ENCODE assay signal across 22 mouse cellular contexts in genomic region chr14:54908682-54909081, GRCm38 (mm10). TPM values are rescaled to one million over a fixed set of nuclear protein-coding genes. Genes with fewer than 3 reads are reported as not detected.
A peak's percentile ranks its signal among the peaks of the same experiment; 100 is the strongest.
DNase-seq lines count a peak whose midpoint lies in the region; ATAC-seq lines count a peak whose summit lies in the region.
"Had no signal": no experiment of that assay in that cellular context is flagged by ENCODE, and none has a peak within 500 bp of the region (broad histone marks: within the 10 kb centered on the region; RNA-seq: fewer than 3 reads in every experiment).

No protein-coding gene starts in this region.

- H3K27ac ChIP-seq in heart, embryonic 13.5 days (replicated peaks): no peak overlapping the region
- no peak overlapping the region for H3K27ac ChIP-seq in embryonic facial prominence, embryonic 14.5 days (replicated peaks; ENCODE audit: low read depth, low read length)
- no peak overlapping the region for H3K27ac ChIP-seq in neural tube, embryonic 15.5 days (replicated peaks)
- H3K27ac ChIP-seq: hindbrain, embryonic 14.5 days; kidney, postnatal 0 days; midbrain, embryonic 13.5 days had no signal

- H3K4me3 ChIP-seq in heart, embryonic 13.5 days: no peak overlapping the region
- no peak overlapping the region for H3K4me3 ChIP-seq in embryonic facial prominence, embryonic 14.5 days (ENCODE audit: low read depth, low read length)
- H3K4me3 ChIP-seq in neural tube, embryonic 15.5 days (replicated peaks): no peak overlapping the region
- H3K4me3 ChIP-seq: midbrain, embryonic 13.5 days; myocyte had no signal

- 69% methylated on average over 7 of the region's 7 CpGs for WGBS in heart, embryonic 13.5 days
- 88% methylated on average over 7 of the region's 7 CpGs for WGBS in embryonic facial prominence, embryonic 14.5 days
- WGBS in neural tube, embryonic 15.5 days: 84% methylated on average over 7 of the region's 7 CpGs

- H3K4me1 ChIP-seq in heart, embryonic 13.5 days: peaks cover 28% of the 10 kb centered on the region
- peaks cover 9% of the 10 kb centered on the region for H3K4me1 ChIP-seq in embryonic facial prominence, embryonic 14.5 days (ENCODE audit: control insufficient read depth, insufficient read depth, low read length)
- H3K4me1 ChIP-seq in neural tube, embryonic 15.5 days: peaks cover 53% of the 10 kb centered on the region

- peak overlapping the region; percentile 42; the same call in 1 of the 2 replicates for H3K9ac ChIP-seq in heart, embryonic 13.5 days
- peak overlapping the region; percentile 8; the same call in 1 of the 2 replicates for H3K9ac ChIP-seq in embryonic facial prominence, embryonic 14.5 days (ENCODE audit: low read depth, low read length)
- 0 out of 2 replicates have a peak overlapping the region, but pooled peaks have one; percentile 3 for H3K9ac ChIP-seq in neural tube, embryonic 15.5 days (replicated peaks)
- H3K9ac ChIP-seq: midbrain, embryonic 13.5 days had no signal

- H3K4me2 ChIP-seq in heart, embryonic 13.5 days: no peak overlapping the region
- H3K4me2 ChIP-seq in embryonic facial prominence, embryonic 14.5 days (ENCODE audit: low read depth, low read length): no peak overlapping the region
- no peak overlapping the region for H3K4me2 ChIP-seq in neural tube, embryonic 15.5 days
- H3K4me2 ChIP-seq: hindbrain, embryonic 14.5 days; midbrain, embryonic 13.5 days had no signal

- no peak for DNase-seq in heart, postnatal 14 days
- peak; percentile 18 for DNase-seq in lung, postnatal 25 days (ENCODE audit: low spot score)
- DNase-seq in lung, postnatal 14 days: no peak
- DNase-seq in embryonic facial prominence, embryonic 14.5 days (ENCODE audit: low spot score): no peak
- DNase-seq in retina, postnatal 1 day: no peak
- DNase-seq: B cell, adult 2 months; cerebellum, adult 2 months; cerebellum, postnatal 36 days; layer of hippocampus, postnatal 36 days; lung, adult 2 months had no signal

- intact Hi-C loops in heart, postnatal 14 days (cut with DNase I): no loop called here

- no peak for ATAC-seq in heart, embryonic 13.5 days (ENCODE audit: extremely low read depth, insufficient number of reproducible peaks, low FRiP score, low TSS enrichment)
- ATAC-seq in embryonic facial prominence, embryonic 14.5 days (ENCODE audit: low read depth): no peak
- no peak for ATAC-seq in neural tube, embryonic 15.5 days (ENCODE audit: low FRiP score)
- ATAC-seq: intestine, embryonic 16.5 days; midbrain, embryonic 13.5 days had no signal

- H3K27me3 ChIP-seq in heart, embryonic 13.5 days (replicated peaks): peaks cover 4% of the 10 kb centered on the region; the same call in 1 of the 2 replicates
- H3K27me3 ChIP-seq in embryonic facial prominence, embryonic 14.5 days (replicated peaks; ENCODE audit: control insufficient read depth, insufficient read depth, low read length): no peaks in the 10 kb centered on the region
- no peaks in the 10 kb centered on the region for H3K27me3 ChIP-seq in neural tube, embryonic 15.5 days (replicated peaks)
- H3K27me3 ChIP-seq: midbrain, embryonic 13.5 days had no signal

- H3K9me3 ChIP-seq in heart, embryonic 13.5 days: no peaks in the 10 kb centered on the region
- no peaks in the 10 kb centered on the region for H3K9me3 ChIP-seq in embryonic facial prominence, embryonic 14.5 days (ENCODE audit: control insufficient read depth, low read length)
- H3K9me3 ChIP-seq in neural tube, embryonic 15.5 days (replicated peaks): no peaks in the 10 kb centered on the region
- H3K9me3 ChIP-seq: midbrain, embryonic 13.5 days had no signal

- peaks cover 63% of the 10 kb centered on the region for H3K36me3 ChIP-seq in heart, embryonic 13.5 days
- H3K36me3 ChIP-seq in embryonic facial prominence, embryonic 14.5 days (ENCODE audit: control insufficient read depth, insufficient read depth, low read length): peaks cover 63% of the 10 kb centered on the region
- H3K36me3 ChIP-seq in neural tube, embryonic 15.5 days: peaks cover 31% of the 10 kb centered on the region

RNA-seq across cellular contexts. Expression of gene Slc22a17, which starts 4.2 kb away (rescaled TPM):
- 33.9 and 37.4 TPM in 2 replicates for polyA plus RNA-seq in heart, embryonic 13.5 days (2015; fragmentation: Nextera tagmentation; extraction: Ambion mirVana)
- total RNA-seq in heart, postnatal 14 days (2021): 1 to 10 TPM; 3.4 to 5.6 TPM
- 42.4 and 56.0 TPM in 2 replicates for polyA plus RNA-seq in embryonic facial prominence, embryonic 14.5 days (2014; fragmentation: Nextera tagmentation; extraction: Ambion mirVana)
- polyA plus RNA-seq in neural tube, embryonic 15.5 days (2015; fragmentation: Nextera tagmentation; extraction: Ambion mirVana): 228 and 297 TPM in 2 replicates

RNA-seq across cellular contexts. Expression of gene Pabpn1, which starts 16.4 kb away (rescaled TPM):
- polyA plus RNA-seq in heart, embryonic 13.5 days (2015; fragmentation: Nextera tagmentation; extraction: Ambion mirVana): 72.3 and 74.0 TPM in 2 replicates
- 10 to 100 TPM; 66.9 to 77.6 TPM for total RNA-seq in heart, postnatal 14 days (2021)
- polyA plus RNA-seq in embryonic facial prominence, embryonic 14.5 days (2014; fragmentation: Nextera tagmentation; extraction: Ambion mirVana): 110 and 118 TPM in 2 replicates
- 148 and 158 TPM in 2 replicates for polyA plus RNA-seq in neural tube, embryonic 15.5 days (2015; fragmentation: Nextera tagmentation; extraction: Ambion mirVana)

RNA-seq across cellular contexts. Expression of gene Efs, which starts 17.2 kb away (rescaled TPM):
- polyA plus RNA-seq in heart, embryonic 13.5 days (2015; fragmentation: Nextera tagmentation; extraction: Ambion mirVana): 13.3 and 13.9 TPM in 2 replicates
- total RNA-seq in heart, postnatal 14 days (2021): 1 to 10 TPM; 4.1 to 4.6 TPM
- polyA plus RNA-seq in embryonic facial prominence, embryonic 14.5 days (2014; fragmentation: Nextera tagmentation; extraction: Ambion mirVana): 52.2 and 59.1 TPM in 2 replicates
- 11.9 and 16.4 TPM in 2 replicates for polyA plus RNA-seq in neural tube, embryonic 15.5 days (2015; fragmentation: Nextera tagmentation; extraction: Ambion mirVana)

RNA-seq across cellular contexts. Expression of gene Il25, which starts 23.8 kb away (rescaled TPM):
- not detected in 2 replicates for polyA plus RNA-seq in heart, embryonic 13.5 days (2015; fragmentation: Nextera tagmentation; extraction: Ambion mirVana)
- not detected for total RNA-seq in heart, postnatal 14 days (2021)
- polyA plus RNA-seq in embryonic facial prominence, embryonic 14.5 days (2014; fragmentation: Nextera tagmentation; extraction: Ambion mirVana): 0.49 and 0.59 TPM in 2 replicates
- polyA plus RNA-seq in neural tube, embryonic 15.5 days (2015; fragmentation: Nextera tagmentation; extraction: Ambion mirVana): 0.51 and 0.63 TPM in 2 replicates
- total RNA-seq: gastrocnemius, adult 8-10 months; heart, adult 8-10 months; heart, postnatal 25 days; layer of hippocampus, postnatal 36 days; left cerebral cortex, postnatal 36 days; liver, adult 2 months had no signal
- polyA plus RNA-seq: intestine, embryonic 16.5 days; liver, adult 2 months; lung, adult 2 months had no signal

RNA-seq across cellular contexts. Expression of gene Gm20521, which starts 25.4 kb away (rescaled TPM):
- polyA plus RNA-seq in heart, embryonic 13.5 days (2015; fragmentation: Nextera tagmentation; extraction: Ambion mirVana): not detected in 2 replicates
- total RNA-seq in heart, postnatal 14 days (2021): 1 to 10 TPM; 4.1 to 8.1 TPM
- polyA plus RNA-seq in embryonic facial prominence, embryonic 14.5 days (2014; fragmentation: Nextera tagmentation; extraction: Ambion mirVana): not detected in 2 replicates
- polyA plus RNA-seq in neural tube, embryonic 15.5 days (2015; fragmentation: Nextera tagmentation; extraction: Ambion mirVana): not detected in 2 replicates
- total RNA-seq: left cerebral cortex, postnatal 36 days; liver, adult 2 months had no signal
- polyA plus RNA-seq: hindbrain, embryonic 14.5 days; lung, adult 2 months; midbrain, embryonic 13.5 days had no signal
